Mouse (Mus musculus) mouse trophoblast stem cell (cell line): ENCODE data around the gene Rasgrf1.
"Not testable (repeated sequence)": the region's sequence is repeated elsewhere in the genome, so short reads cannot be mapped to it uniquely, and the experiment has no call there.

Experiments
- in situ Hi-C, 2 experiments: fragments of 300-500 bp; cut with MseI, MboI; formaldehyde crosslinking; loops; 2 replicates in 1 of 2; 3 replicates in 1 of 2; pipeline ENCODE4 v1.15.1; 2025

The Rasgrf1 gene

GRCm38 (mm10) chr9:90035794-90036193, 126.1 kb downstream of the Rasgrf1 start:
- in situ Hi-C loops = no loop called here

- in situ Hi-C loops = no loop called here
Measured at GRCm38 (mm10) chr9:90036313-90036712, 126.6 kb downstream of the Rasgrf1 start.

- in situ Hi-C loops = no loop called here
Measured at GRCm38 (mm10) chr9:90038535-90038934, 128.8 kb downstream of the Rasgrf1 start.

- in situ Hi-C loops = no loop called here
Measured at GRCm38 (mm10) chr9:90040916-90041315, 131.2 kb downstream of the Rasgrf1 start.

GRCm38 (mm10) chr9:90041556-90041955, 131.8 kb downstream of the Rasgrf1 start:
- in situ Hi-C loops = no loop called here

- in situ Hi-C loops = not testable (repeated sequence)
Measured at GRCm38 (mm10) chr9:90042906-90043305, 133.2 kb downstream of the Rasgrf1 start.

GRCm38 (mm10) chr9:90045191-90045590, 135.5 kb downstream of the Rasgrf1 start:
- in situ Hi-C loops = no loop called here

GRCm38 (mm10) chr9:90047937-90048627, 138.4 kb downstream of the Rasgrf1 start:
- in situ Hi-C loops = no loop called here

GRCm38 (mm10) chr9:90053852-90054251, 144.1 kb downstream of the Rasgrf1 start, which contains the start of gene Ctsh:
Ctsh (plus strand) TSS chr9:90054152.
- in situ Hi-C loops = no loop called here

GRCm38 (mm10) chr9:90054371-90055145, 144.8 kb downstream of the Rasgrf1 start:
- in situ Hi-C loops = no loop called here

- in situ Hi-C loops = no loop called here
Measured at GRCm38 (mm10) chr9:90055409-90055808, 145.7 kb downstream of the Rasgrf1 start.

GRCm38 (mm10) chr9:90055911-90056310, 146.2 kb downstream of the Rasgrf1 start:
- in situ Hi-C loops = no loop called here

- in situ Hi-C loops = no loop called here
Measured at GRCm38 (mm10) chr9:90056716-90057115, 147.0 kb downstream of the Rasgrf1 start.

GRCm38 (mm10) chr9:90059828-90060573, 150.3 kb downstream of the Rasgrf1 start:
- in situ Hi-C loops = no loop called here

GRCm38 (mm10) chr9:90060574-90060875, 150.8 kb downstream of the Rasgrf1 start:
- in situ Hi-C loops = no loop called here

- in situ Hi-C loops = not testable (repeated sequence)
Measured at GRCm38 (mm10) chr9:90060932-90061331, 151.2 kb downstream of the Rasgrf1 start.

- in situ Hi-C loops = no loop called here
Measured at GRCm38 (mm10) chr9:90067341-90067740, 157.6 kb downstream of the Rasgrf1 start.

- in situ Hi-C loops = no loop called here
Measured at GRCm38 (mm10) chr9:90068786-90069185, 159.1 kb downstream of the Rasgrf1 start.

GRCm38 (mm10) chr9:90069485-90069884, 159.8 kb downstream of the Rasgrf1 start:
- in situ Hi-C loops = no loop called here

- in situ Hi-C loops = loop anchor here (5.0 to 10.0 kb wide), 2 partner anchors 243 to 245 kb away; no protein-coding TSS in a partner anchor
Measured at GRCm38 (mm10) chr9:90070174-90070573, 160.5 kb downstream of the Rasgrf1 start.

- in situ Hi-C loops = loop anchor here (5.0 to 10.0 kb wide), 3 partner anchors 98 to 251 kb away; no protein-coding TSS in a partner anchor
Measured at GRCm38 (mm10) chr9:90075336-90075735, 165.6 kb downstream of the Rasgrf1 start.

GRCm38 (mm10) chr9:90076131-90076530, 166.4 kb downstream of the Rasgrf1 start:
- in situ Hi-C loops = loop anchor here (5.0 to 10.0 kb wide), 3 partner anchors 99 to 251 kb away; no protein-coding TSS in a partner anchor
